Mouse (Mus musculus) stomach, embryonic 14.5 days (tissue): ENCODE measurements around the gene Man2a2. TPM values are rescaled to one million over a fixed set of nuclear protein-coding genes. Genes with fewer than 3 reads are reported as not detected.
A peak's percentile ranks its signal among the peaks of the same experiment; 100 is the strongest.

Experiments used
- ATAC-seq: fragments of 200-750 bp; cut with Nextera tagmentation; 2 replicates; pipeline ENCODE4 v1.8.0; 2017; ENCODE audit warnings: low read depth, moderate TSS enrichment; ENCODE audit not compliant: insufficient number of reproducible peaks, insufficient read depth, low FRiP score
- H3K27ac ChIP-seq: fragments of 300-500 bp; sonication (generic); 2 replicates; pipeline ENCODE4 v1.5.1; 2014; ENCODE audit warnings: mild to moderate bottlenecking, low read length, moderate library complexity, mixed read lengths
- H3K27me3 ChIP-seq: fragments of 300-500 bp; sonication (generic); 2 replicates; pipeline ENCODE4 v1.6.1; 2014; ENCODE audit warnings: low read length, control low read depth, mixed read lengths; ENCODE audit not compliant: control insufficient read depth, insufficient read depth
- H3K36me3 ChIP-seq: fragments of 300-500 bp; sonication (generic); 2 replicates; pipeline ENCODE4 v1.6.1; 2014; ENCODE audit warnings: mild to moderate bottlenecking, control low read depth, low read length, moderate library complexity, mixed read lengths; ENCODE audit not compliant: control insufficient read depth, insufficient read depth
- H3K4me1 ChIP-seq: fragments of 300-500 bp; sonication (generic); 2 replicates; pipeline ENCODE4 v1.6.1; 2014; ENCODE audit warnings: low read length, control low read depth, mixed read lengths; ENCODE audit not compliant: control insufficient read depth, insufficient read depth
- H3K4me2 ChIP-seq: fragments of 300-500 bp; sonication (generic); replicated peaks from 2 replicates; pipeline ENCODE4 v1.6.1; 2014; ENCODE audit warnings: low read depth, low read length, control low read depth
- H3K4me3 ChIP-seq: fragments of 300-500 bp; sonication (generic); 2 replicates; pipeline ENCODE4 v1.5.1; 2014; ENCODE audit warnings: low read depth, low read length, control low read depth
- H3K9ac ChIP-seq: fragments of 300-500 bp; sonication (generic); replicated peaks from 2 replicates; pipeline ENCODE4 v1.6.1; 2014; ENCODE audit warnings: low read depth, mild to moderate bottlenecking, control low read depth, low read length, moderate library complexity, mixed read lengths
- H3K9me3 ChIP-seq: fragments of 300-500 bp; sonication (generic); 2 replicates; pipeline ENCODE4 v1.6.1; 2016; ENCODE audit warnings: low read depth, low read length, control low read depth; ENCODE audit not compliant: control insufficient read depth
- WGBS: fragments of 180-500 bp; shearing (Covaris S2); extraction: QIAGEN DNeasy Blood & Tissue Kit; methylation state at CpG from one replicate; pipeline ENCODE4 v1.1.7; 2014; 5-methylcytosine and 5-hydroxymethylcytosine counted together
- polyA plus RNA-seq: library from polyadenylated mRNA; unstranded; fragments of >200 nt; fragmentation: Nextera tagmentation; extraction: Ambion mirVana; gene quantifications from 2 replicates; pipeline ENCODE4 v1.2.1, GENCODE M21; 2014

The Man2a2 gene
- polyA plus RNA-seq, 1 experiment from 2014 or later = 19.8 TPM

DNA sequence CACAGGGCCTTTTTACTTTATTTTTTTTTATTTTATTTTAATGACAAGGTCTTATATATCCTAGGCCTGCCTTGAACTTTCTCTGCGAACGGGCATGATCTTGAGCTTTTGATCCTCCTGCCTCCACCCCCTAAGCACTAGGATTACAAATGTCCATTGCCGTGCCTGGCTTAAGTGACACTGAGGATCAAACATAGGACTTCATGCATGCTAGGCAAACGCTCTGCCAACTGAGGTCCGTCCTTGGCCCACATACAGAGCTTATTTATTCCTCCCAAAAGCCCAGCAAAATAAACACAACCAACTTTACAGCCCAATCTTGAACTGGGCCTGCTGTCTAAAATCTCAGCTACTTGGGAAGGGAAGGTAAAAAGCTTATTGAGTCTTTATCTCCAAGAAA, 41.6 kb upstream of the Man2a2 start:
- ATAC-seq = no peak
- no peaks in the 10 kb centered on the region for H3K4me1 ChIP-seq
- WGBS = 64% methylated on average over 5 of the region's 5 CpGs
- H3K4me3 ChIP-seq = no peak overlapping the region
- H3K4me2 ChIP-seq = no peak overlapping the region
- no peaks in the 10 kb centered on the region for H3K9me3 ChIP-seq
- H3K27ac ChIP-seq = no peak overlapping the region
- H3K36me3 ChIP-seq = no peaks in the 10 kb centered on the region
- H3K9ac ChIP-seq = no peak overlapping the region
- H3K27me3 ChIP-seq = no peaks in the 10 kb centered on the region

DNA sequence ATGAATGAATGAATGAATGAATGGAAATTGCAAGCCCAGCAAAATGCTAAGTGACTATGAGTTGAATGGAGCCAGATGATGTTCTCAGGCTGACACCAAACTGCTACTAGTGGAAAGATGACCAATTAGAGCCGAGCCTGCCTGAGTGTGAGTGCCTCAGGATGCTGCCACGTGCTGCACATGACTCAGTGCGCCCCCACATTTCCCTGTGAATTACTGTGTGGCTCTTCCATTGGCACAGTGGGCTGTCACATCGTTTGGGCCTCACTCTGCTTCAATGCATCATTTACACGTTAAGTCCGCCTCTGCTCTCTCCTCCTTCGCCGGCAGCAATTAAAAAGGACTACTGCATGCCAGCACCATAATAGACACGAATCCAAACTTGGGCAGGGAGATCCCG, 41.1 kb upstream of the Man2a2 start:
- no peaks in the 10 kb centered on the region for H3K4me1 ChIP-seq
- H3K4me3 ChIP-seq = no peak overlapping the region
- H3K27me3 ChIP-seq = no peaks in the 10 kb centered on the region
- no peak overlapping the region for H3K9ac ChIP-seq
- H3K36me3 ChIP-seq = no peaks in the 10 kb centered on the region
- WGBS = 79% methylated on average over 10 of the region's 10 CpGs
- no peak overlapping the region for H3K4me2 ChIP-seq
- ATAC-seq = no peak
- no peaks in the 10 kb centered on the region for H3K9me3 ChIP-seq
- no peak overlapping the region for H3K27ac ChIP-seq

DNA sequence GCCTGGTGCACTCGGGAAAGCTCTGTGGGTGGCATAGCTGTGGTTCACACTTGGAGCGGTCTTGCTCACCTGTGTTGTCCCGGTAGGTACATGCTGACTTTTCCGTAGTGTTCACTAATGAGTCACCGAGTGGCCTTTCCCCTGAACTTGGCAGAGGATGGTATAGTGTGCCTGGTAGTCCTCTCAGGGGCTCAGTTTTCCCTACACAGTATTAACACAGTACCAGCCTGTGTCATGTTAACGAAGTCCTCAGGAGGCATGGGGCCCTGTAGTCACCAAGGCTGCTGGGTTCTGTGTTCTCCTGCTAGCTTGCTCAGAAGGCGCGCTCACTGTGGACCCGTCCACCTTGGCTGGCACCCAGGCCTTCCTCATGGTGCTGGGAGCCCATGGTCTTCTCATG, 39.2 kb upstream of the Man2a2 start:
- no peak overlapping the region for H3K4me3 ChIP-seq
- H3K9ac ChIP-seq = no peak overlapping the region
- no peaks in the 10 kb centered on the region for H3K36me3 ChIP-seq
- 77% methylated on average over 9 of the region's 9 CpGs for WGBS
- no peak overlapping the region for H3K27ac ChIP-seq
- H3K27me3 ChIP-seq = no peaks in the 10 kb centered on the region
- 0 out of 2 replicates have a peak, but pooled peaks cover 3% of the 10 kb centered on the region for H3K4me1 ChIP-seq
- ATAC-seq = no peak
- H3K9me3 ChIP-seq = no peaks in the 10 kb centered on the region
- H3K4me2 ChIP-seq = no peak overlapping the region

DNA sequence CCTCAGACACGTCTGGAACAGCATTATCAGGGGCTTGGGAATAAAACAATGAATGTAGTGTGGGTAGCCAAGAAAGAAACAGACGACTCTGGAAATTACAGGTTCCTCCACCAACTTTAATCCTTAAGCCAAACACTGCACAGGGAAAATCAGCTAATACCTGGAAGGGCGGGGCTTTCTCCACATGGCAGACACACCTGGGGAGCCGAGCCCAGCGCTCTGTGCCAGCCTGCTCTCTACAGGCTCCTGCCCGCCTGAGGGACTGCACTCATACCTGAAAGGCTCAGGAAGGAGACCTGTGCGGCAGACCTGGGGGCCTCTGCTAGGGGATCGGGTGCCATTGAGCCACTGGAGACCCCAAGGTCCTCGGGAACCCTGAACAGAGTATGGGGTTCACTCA, 36.5 kb upstream of the Man2a2 start:
- 67% methylated on average over 9 of the region's 9 CpGs for WGBS
- Histone ChIP-seq H3K4me3 (no peak overlapping the region), H3K4me2 (no peak overlapping the region), H3K4me1 (0 out of 2 replicates have a peak, but pooled peaks cover 3% of the 10 kb centered on the region), H3K9me3 (no peaks in the 10 kb centered on the region), H3K9ac (no peak overlapping the region), H3K27ac (no peak overlapping the region), H3K27me3 (no peaks in the 10 kb centered on the region), H3K36me3 (no peaks in the 10 kb centered on the region)
- 0 out of 2 replicates have a peak, but pooled peaks have one; percentile 57 for ATAC-seq

DNA sequence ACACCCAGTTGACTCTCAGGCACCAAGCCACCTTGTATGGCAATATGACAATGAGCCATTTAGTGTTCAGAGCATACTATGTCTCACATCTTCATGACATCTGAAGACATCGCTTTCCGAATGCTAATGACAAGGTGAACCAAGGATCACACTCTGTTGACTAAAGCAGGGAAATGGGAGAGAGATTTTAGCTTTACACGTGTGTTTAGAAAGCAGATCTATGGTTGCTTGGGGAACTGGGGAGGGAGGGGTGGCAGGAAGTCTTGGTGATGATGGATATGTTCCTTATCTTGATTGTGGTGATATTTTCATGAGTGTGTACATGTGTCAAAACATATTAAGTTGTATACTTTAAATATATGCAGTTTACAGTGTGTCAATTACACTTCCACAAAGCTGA, 35.0 kb upstream of the Man2a2 start:
- H3K9me3 ChIP-seq = no peaks in the 10 kb centered on the region
- H3K4me2 ChIP-seq = no peak overlapping the region
- WGBS = 76% methylated on average over 3 of the region's 3 CpGs
- no peak overlapping the region for H3K4me3 ChIP-seq
- H3K36me3 ChIP-seq = no peaks in the 10 kb centered on the region
- H3K27me3 ChIP-seq = no peaks in the 10 kb centered on the region
- ATAC-seq = no peak
- H3K9ac ChIP-seq = no peak overlapping the region
- no peak overlapping the region for H3K27ac ChIP-seq
- H3K4me1 ChIP-seq = peaks cover 8% of the 10 kb centered on the region

DNA sequence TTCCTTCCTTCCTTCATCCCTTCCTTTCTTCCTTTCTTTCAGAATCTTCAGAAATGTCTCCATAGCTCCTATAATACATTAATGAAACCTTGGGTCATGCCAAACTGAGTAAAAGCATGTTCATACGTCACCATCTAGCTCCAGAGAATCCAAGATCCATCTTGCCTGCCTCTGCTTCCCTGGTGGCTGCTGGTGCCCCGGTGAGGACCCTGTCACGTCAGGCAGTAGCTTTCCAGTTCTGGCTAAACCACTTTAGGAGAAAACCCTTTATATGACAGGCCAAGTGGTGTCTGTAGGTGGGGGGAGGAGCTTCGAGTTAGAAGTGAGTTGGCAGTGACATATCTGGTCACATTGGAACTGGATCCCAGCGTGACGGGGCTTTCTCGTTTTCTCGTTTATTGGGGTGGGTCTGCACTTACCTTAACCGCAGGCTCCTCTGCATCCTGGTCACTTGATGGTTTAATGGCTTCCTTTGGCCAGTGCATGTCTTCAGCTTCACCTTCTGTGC, 34.1 kb upstream of the Man2a2 start, which contains the start of gene Furin:
TSS of gene Furin (minus strand) at position 249 of the 508 bp plus-strand sequence.
- ATAC-seq = no peak
- Histone ChIP-seq H3K9me3 (no peaks in the 10 kb centered on the region), H3K27me3 (no peaks in the 10 kb centered on the region), H3K27ac (no peak within 1 kb of the TSS), H3K4me1 (peaks cover 18% of the 10 kb centered on the region), H3K4me3 (no peak within 1 kb of the TSS), H3K4me2 (no peak within 1 kb of the TSS), H3K9ac (no peak within 1 kb of the TSS), H3K36me3 (no peaks in the 10 kb centered on the region)
- WGBS = 68% methylated on average over 9 of the region's 9 CpGs

DNA sequence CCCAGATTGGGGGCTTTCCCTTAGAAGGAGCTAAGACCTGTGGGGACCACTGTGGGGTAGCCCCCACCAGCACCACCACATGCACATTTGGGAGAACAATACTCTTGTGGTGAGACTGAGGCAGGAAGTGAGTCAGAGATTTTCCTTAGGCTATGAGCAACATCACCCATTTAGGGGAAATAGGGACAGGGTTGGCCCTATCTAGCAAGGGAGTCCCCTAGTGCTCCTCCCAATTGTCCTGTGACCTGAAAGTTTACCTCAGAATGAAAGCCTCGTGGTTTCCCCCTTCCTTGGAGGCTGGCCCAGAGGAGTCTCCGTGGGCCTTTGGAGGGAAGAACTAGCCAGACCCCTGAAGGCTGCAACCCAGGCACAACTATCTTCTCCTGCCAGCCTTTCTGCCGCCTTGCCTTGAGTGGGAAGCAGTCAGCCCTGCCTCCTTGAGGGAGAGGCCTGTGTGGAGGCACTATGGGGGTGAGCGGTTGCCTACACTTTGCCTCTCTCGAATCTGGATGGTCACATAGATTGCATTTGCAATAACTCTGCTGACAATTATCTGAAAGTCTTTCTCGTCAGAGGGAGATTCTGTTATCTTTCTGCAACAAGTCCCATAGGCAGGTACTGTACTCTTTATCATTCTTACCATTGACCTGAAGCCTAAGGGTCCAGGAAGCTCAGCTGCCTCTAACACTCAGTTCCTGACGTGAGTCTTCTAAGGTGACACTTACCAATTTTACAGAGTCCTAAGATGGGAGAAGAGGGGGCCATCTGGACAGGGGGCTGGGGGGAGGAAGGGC, 33.1 kb upstream of the Man2a2 start:
- no peaks in the 10 kb centered on the region for H3K9me3 ChIP-seq
- no peak overlapping the region for H3K4me3 ChIP-seq
- H3K4me2 ChIP-seq = no peak overlapping the region
- no peaks in the 10 kb centered on the region for H3K27me3 ChIP-seq
- no peak for ATAC-seq
- WGBS = 59% methylated on average over 7 of the region's 7 CpGs
- no peak overlapping the region for H3K9ac ChIP-seq
- H3K4me1 ChIP-seq = peaks cover 21% of the 10 kb centered on the region
- no peaks in the 10 kb centered on the region for H3K36me3 ChIP-seq
- H3K27ac ChIP-seq = no peak overlapping the region

DNA sequence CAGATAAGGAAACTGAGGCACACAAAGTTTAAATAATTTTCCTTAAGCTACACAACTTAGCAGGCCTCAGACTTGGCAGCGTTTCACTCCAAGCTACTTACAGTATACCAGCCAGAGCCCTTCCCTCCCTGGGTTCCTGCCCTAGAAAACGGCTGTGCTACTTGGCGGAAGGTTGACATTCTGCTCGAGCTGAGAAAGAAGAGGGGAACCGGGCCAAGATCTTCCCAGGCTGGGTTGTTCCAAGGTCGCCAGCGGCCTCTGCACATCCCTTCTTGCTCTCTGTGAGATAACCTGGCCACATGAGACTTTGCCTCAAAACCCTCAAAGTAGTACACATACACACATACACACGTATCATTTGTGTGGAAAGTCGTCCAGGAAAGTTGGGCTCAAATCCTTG, 32.4 kb upstream of the Man2a2 start:
- H3K4me2 ChIP-seq = peak overlapping the region; percentile 86
- 0 out of 2 replicates have a peak overlapping the region, but pooled peaks have one; percentile 2 for H3K27ac ChIP-seq
- H3K4me3 ChIP-seq = peak overlapping the region; percentile 85
- WGBS = 33% methylated on average over 9 of the region's 9 CpGs
- H3K9ac ChIP-seq = 0 out of 2 replicates have a peak overlapping the region, but pooled peaks have one; percentile 95
- H3K27me3 ChIP-seq = no peaks in the 10 kb centered on the region
- H3K4me1 ChIP-seq = peaks cover 21% of the 10 kb centered on the region
- ATAC-seq = no peak
- no peaks in the 10 kb centered on the region for H3K9me3 ChIP-seq
- no peaks in the 10 kb centered on the region for H3K36me3 ChIP-seq
